Mouse (Mus musculus): ENCODE results near the gene Prdm10.

GRCm38 (mm10) chr9:31298751-31299150 is 18.4 kb downstream of the Prdm10 start:
- TF ChIP-seq FLI1 (IDR thresholded peaks at IDR 0.05; ENCODE audit: low read length) (no peak), GATA1 (IDR thresholded peaks at IDR 0.05; ENCODE audit: borderline replicate concordance, low read length) (no peak)

All from megakaryocyte, embryonic 14.5 days (primary cell).